Mouse (Mus musculus): ENCODE results near the gene Tradd. TPM values are rescaled to one million over a fixed set of nuclear protein-coding genes. Genes with fewer than 3 reads are reported as not detected.

The Tradd gene
- total RNA-seq (2021) = 10 to 100 TPM in 1 of 2 experiments, 1 to 10 TPM in 1; 9.4 to 10.1 TPM

- peak; percentile 74 for DNase-seq
Observed at GRCm38 (mm10) chr8:105264024-105264982, at the start of gene Tradd, which contains the start of gene Fbxl8. TSS of gene Tradd (minus strand) at chr8:105264609. TSS of gene Fbxl8 (plus strand) at chr8:105264648.

- no peak for DNase-seq
Observed at GRCm38 (mm10) chr8:105313622-105314402, 49.4 kb upstream of the Tradd start.

GRCm38 (mm10) chr8:105312891-105313481 is 48.6 kb upstream of the Tradd start:
- no peak for DNase-seq

GRCm38 (mm10) chr8:105311718-105312117 is 47.3 kb upstream of the Tradd start:
- no peak for DNase-seq

DNA sequence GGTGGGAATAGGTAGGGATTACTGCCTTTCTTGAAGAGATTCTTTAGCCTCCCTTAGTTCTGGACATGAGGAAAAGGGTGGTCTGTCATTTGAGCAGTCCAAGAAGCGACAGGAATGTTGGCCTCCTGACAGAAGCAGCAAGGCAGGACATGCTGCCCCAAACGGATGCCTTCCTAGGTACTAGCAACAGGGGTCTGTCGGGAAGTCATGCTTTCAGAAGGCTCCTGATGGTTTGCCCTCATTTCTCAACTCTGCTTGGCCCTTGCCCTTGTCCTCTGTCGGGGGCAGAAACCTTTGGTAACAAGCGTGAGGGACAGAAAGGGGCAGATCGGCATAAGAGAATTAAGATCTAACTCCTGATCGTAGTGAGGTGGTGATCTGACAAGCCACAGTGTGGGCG is 45.7 kb upstream of the Tradd start:
- DNase-seq = no peak

DNA sequence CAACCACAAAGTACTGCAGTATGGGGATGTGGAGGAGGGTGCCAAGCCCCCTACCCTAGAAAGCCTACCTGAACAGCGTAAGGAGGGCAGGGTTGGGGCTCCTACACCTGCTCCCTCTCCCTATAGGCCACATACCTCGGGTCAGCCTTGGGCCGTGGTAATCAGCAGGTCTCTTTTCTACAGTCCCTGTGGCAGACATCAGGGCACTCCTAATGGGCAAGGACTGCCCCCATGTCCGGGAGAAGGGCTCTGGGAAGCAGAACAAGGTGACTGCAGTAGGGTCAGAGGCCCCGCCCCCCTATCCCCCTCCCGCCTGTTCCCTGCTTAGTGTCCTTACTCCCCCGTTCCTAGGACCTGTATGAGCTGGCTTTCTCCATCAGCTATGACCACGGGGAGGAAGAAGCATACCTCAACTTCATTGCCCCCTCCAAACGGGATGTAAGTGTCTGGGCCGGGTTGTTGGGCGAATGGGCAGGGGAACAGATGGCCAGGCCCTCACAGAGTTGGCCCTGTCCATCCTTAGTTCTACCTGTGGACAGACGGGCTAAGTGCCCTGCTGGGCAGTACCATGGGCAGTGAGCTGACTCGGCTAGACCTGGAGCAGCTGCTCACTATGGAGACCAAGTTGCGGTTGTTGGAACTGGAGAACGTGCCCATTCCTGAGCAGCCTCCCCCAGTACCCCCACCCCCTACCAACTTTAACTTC is 44.9 kb upstream of the Tradd start:
- no peak for DNase-seq

DNA sequence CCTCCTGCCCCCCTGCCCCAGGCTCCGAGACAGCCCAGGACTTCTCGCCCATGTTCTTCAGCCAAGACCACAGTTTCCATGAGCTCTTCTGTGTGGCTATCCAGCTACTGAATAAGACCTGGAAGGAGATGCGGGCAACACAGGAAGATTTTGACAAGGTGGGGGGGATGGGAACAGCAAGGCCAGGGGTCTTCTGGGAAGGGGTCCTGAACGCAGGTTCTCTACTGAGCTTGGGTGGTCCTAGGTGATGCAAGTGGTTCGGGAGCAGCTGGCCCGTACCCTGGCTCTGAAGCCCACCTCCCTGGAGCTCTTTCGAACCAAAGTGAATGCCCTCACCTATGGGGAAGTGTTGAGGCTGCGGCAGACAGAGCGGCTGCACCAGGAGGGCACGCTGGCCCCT is 44.0 kb upstream of the Tradd start:
- DNase-seq = no peak

DNA sequence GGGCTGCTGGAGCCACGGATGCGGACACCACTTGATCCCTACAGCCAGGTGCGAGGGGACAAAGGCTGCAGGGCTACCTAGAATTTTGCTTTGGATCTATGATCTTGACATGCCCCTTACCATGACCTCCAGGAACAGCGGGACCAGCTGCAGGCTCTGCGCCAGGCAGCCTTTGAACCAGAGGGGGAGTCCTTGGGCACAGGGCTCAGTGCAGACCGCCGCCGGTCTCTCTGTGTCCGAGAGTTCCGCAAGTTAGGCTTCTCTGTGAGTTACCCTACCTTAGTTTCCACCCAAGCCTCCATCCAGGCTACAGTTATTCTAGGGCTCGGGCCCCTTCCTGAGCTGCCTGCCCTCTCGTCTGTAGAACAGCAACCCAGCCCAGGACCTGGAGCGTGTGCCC is 43.3 kb upstream of the Tradd start:
- DNase-seq = no peak

DNA sequence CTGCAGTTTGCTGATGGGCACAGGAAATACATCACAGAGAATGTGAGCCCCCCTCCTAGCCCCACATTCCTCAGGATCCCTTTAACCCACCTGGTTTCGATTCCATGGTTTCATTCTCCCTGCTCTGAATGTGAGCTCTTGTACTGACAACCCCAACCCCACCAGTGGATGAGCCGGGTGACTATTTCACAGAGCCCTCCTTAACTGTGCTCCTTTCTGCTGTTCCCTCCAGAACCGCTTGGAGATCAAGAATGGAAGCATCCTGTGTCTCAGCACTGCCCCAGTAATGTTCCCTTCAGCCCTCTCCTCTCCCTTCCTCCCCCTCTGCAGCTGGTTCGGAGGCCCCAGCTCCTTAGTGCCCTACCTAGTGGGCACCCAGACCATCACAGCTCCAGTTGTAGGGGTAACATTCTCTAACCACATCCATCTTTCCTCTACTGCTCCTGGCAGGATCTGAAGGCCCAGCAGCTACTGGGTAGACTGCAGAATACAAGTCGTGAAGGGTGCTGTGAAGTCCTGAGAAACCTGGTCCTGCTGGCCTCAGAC is 41.8 kb upstream of the Tradd start:
- DNase-seq = peak; percentile 14

DNA sequence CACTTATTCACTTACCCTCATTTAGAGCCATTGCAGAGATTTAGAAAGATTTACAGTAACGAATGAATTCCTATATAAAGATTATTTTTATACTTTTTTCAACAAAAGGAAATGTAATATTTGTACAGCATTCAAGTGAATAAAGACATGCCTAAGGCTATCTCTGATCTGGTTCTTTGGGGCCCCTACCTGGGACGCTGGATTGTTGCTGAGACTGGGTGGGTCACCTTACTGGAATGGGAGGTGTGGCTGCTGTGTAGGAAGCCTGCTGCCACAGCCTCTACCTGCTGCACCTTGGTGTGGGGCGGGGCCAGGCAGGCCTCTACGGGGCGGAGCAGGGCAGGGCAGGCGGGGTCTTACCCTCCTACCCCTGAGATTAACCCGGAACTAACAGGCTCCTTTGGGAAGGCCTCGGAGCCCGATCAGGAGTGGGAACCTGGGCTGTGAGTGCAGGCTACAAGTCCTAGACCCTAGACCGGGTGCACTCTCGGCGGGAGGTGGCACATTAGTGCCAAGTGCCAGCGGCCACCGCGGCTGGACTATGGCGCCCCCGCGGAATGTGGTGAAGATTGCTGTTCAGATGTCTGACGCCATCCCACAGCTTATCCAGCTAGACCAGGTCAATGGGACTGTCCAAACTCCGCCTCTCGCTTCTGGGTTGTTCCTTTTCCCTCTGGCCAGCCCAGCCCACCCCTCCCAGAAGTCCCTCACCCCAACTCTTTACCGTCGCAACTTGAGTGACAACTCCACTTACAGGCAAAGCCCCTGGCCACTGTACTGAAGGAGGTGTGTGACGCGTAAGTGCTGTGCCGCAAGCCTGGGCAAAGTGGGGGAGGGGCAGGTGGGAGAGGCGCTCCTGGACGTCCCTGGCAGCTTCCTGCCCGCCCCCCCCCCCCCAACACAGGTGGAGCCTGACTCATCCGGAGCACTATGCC is 41.1 kb upstream of the Tradd start, which contains the start of gene Elmo3:
Elmo3 (plus strand) TSS at position 391 of the 935 bp plus-strand sequence.
- peak; percentile 70 for DNase-seq

DNA sequence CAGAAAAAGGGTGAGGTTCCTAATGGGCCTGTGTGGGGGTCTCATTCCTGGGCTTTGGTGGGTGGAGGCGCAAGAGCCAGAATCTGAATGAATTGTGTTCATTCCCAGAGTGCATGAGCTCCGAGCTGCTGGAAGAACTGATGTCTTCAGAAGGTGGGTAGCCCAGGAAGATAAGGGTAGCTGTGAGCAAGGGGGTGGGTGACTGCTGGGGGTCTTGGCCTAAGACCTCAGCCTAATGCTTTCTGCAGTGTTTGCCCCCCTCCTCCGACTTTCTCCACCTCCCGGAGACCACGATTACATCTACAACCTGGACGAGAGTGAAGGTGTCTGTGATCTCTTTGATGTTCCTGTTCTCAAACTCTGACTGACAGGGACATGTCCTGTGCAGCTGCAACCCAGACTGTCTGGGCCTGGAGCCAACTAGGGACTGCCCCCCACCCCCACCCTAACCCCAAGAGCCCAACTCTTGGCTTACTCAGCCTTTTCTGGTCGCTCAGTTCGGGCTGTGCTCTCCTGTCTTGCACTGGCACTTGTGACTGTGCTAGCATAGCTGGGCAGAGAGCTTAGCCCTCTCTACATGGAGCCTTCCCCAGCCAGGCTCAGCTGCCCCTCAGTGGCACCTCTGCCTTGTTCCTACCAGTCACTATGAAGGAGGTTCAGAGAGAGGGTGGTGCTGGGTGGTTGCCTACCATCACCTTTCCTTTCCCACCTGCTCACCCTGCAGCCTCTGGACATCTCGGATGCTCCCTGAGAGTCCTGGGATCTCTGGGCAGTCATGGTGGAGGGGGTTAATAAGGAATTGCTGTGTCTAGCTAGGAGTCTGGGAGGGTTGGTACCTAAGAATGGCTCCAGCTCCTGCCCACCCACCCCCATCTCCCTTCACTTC is 40.2 kb upstream of the Tradd start:
- peak; percentile 10 for DNase-seq

GRCm38 (mm10) chr8:105303874-105304273 is 39.5 kb upstream of the Tradd start:
- DNase-seq = no peak

DNA sequence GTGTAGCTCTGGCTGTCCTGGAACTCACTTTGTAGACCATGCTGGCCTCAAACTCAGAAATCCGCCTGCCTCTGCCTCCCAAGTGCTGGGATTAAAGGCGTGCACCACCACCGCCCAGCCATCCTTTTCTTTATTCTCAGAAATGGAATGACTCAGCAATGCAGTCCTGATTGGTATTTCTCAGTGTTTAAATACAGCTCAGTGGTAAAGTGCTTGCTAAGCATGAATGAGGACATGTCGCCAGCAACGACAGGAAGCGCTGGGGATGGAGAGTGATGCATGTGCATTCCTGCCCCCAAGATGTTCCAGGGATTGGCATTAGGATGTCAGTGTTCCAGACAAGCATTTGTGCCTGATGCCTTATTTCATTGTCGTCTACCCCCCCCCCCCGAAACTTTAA is 39.0 kb upstream of the Tradd start:
- DNase-seq = no peak

DNA sequence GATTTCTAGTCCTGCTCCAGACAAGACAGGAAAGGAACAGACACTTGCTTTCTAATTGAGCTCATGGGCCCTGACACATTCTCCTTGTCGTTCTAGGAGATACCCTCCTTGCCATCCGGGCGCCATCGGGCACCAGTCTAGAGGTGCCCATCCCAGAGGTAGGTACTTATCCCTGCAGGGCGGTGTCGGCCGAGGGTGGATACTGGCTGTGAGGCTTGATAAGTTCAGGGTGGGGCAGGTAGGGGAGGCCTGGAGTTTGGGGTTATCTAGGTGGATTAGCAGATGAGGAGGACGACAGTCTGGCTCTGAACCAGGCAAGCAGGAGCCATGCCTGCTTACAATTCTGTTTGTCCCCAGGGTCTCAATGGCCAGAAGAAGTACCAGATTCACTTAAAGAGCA is 35.6 kb upstream of the Tradd start:
- DNase-seq = no peak

GRCm38 (mm10) chr8:105298351-105299252 is 34.2 kb upstream of the Tradd start:
- DNase-seq = no peak

GRCm38 (mm10) chr8:105297511-105298192 is 33.2 kb upstream of the Tradd start, which contains the start of gene E2f4:
TSS of gene E2f4 (plus strand) at chr8:105297663.
- DNase-seq = peak; percentile 94

GRCm38 (mm10) chr8:105295895-105296573 is 31.6 kb upstream of the Tradd start, which contains the start of gene Exoc3l:
TSS of gene Exoc3l (minus strand) at chr8:105296101.
- no peak for DNase-seq

All from heart, postnatal 4 days (tissue).